Mouse (Mus musculus): Measurements from ENCODE around the gene Exoc3l2. TPM values are rescaled to one million over a fixed set of nuclear protein-coding genes. Genes with fewer than 3 reads are reported as not detected.
A peak's percentile ranks its signal among the peaks of the same experiment; 100 is the strongest.

Exoc3l2 gene
- polyA plus RNA-seq, 1 experiment from 2014 or later = 0.19 TPM

DNA sequence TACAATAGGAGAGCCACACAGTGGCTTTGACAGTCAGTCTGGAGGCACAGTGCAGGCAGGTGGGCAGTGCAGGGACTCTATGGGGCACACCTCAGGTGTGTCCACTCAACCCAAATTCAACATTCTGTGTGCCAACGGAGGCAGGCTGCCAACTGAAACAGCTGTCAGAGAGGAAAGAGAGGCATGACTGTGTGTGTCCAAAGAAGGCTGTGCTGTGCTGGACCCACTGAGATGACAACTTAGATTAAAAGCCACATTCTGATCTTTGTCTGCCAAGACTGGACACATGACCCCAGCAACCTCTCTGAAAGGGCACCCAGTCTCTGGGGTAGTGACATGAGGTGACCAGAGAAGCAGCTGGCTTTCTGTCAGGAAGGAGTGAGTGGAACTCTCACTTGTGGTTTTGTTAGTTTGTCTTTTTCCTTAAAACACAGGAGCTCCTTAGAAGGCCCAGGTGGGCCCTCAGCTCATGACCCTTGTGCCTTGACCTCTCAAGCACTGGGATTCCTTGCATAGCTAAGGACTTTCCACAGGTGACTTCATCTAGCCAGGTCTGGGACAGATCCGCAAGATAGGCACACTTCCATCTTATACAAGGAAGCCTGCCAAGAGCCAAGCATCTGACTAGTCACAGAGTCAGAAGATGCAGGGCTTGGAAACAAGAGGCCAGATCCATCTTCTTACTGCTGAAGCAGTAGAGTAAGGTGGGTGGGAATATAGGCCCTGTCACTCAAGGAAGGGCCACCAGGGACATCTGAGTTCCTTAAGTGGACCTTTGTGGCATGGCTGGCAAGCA is 77.8 kb downstream of the Exoc3l2 start:
- H3K9ac ChIP-seq (replicated peaks; ENCODE audit: low read depth, low read length) = no peak overlapping the region
- no peak overlapping the region for H3K27ac ChIP-seq (ENCODE audit: low read length)
- H3K36me3 ChIP-seq (ENCODE audit: control insufficient read depth, insufficient read depth) = no peaks in the 10 kb centered on the region
- WGBS = 60% methylated on average over 2 of the region's 2 CpGs
- H3K4me1 ChIP-seq (replicated peaks; ENCODE audit: control insufficient read depth, insufficient read depth, low read length) = peaks cover 26% of the 10 kb centered on the region
- no peak overlapping the region for H3K4me3 ChIP-seq (replicated peaks; ENCODE audit: low read length)
- H3K4me2 ChIP-seq (ENCODE audit: low read length) = no peak overlapping the region
- H3K27me3 ChIP-seq (replicated peaks; ENCODE audit: control insufficient read depth, insufficient read depth, low read length) = no peaks in the 10 kb centered on the region
- ATAC-seq = no peak
- no peaks in the 10 kb centered on the region for H3K9me3 ChIP-seq (ENCODE audit: control insufficient read depth, low read length)

GRCm38 (mm10) chr7:19541681-19542154 is 78.6 kb downstream of the Exoc3l2 start:
- Histone ChIP-seq H3K9me3 (ENCODE audit: control insufficient read depth, low read length) (no peaks in the 10 kb centered on the region), H3K4me2 (ENCODE audit: low read length) (no peak overlapping the region), H3K4me3 (replicated peaks; ENCODE audit: low read length) (no peak overlapping the region), H3K27ac (ENCODE audit: low read length) (peak overlapping the region; percentile 52), H3K9ac (replicated peaks; ENCODE audit: low read depth, low read length) (0 out of 2 replicates have a peak overlapping the region, but pooled peaks have one; percentile 18), H3K27me3 (replicated peaks; ENCODE audit: control insufficient read depth, insufficient read depth, low read length) (no peaks in the 10 kb centered on the region), H3K36me3 (ENCODE audit: control insufficient read depth, insufficient read depth) (no peaks in the 10 kb centered on the region), H3K4me1 (replicated peaks; ENCODE audit: control insufficient read depth, insufficient read depth, low read length) (peaks cover 30% of the 10 kb centered on the region)
- 54% methylated on average over 7 of the region's 7 CpGs for WGBS
- no peak; the same call in 1 of the 2 replicates for ATAC-seq

DNA sequence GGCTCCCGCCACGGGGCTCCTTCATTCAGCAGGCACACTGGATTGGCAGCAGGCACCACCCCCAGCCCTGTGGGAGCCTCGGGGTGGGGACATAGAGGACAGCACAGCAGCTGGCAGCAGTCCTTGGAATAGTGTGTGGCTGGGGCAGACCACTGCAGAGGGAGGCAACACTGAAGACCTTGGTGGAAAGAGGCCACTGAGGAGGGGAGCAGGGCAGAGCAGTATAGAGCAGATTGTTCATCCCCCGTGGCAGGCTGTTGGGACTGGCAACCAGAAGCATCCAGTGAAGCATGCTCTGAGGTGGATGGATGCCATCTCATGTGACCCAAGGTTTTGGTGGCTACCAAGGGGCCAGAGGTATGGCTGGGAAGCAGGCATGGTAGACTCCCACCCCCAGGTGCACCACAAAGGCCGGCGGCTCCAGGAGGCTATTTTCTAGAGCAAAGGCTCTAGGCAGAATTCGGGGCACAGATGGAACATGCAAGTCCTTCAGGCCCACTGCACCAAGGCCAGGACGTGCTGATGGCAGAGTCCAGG is 79.1 kb downstream of the Exoc3l2 start:
- Histone ChIP-seq H3K27me3 (replicated peaks; ENCODE audit: control insufficient read depth, insufficient read depth, low read length) (no peaks in the 10 kb centered on the region), H3K36me3 (ENCODE audit: control insufficient read depth, insufficient read depth) (no peaks in the 10 kb centered on the region), H3K4me2 (ENCODE audit: low read length) (peak overlapping the region; percentile 11; the same call in 1 of the 2 replicates), H3K4me3 (replicated peaks; ENCODE audit: low read length) (no peak overlapping the region), H3K27ac (ENCODE audit: low read length) (peak overlapping the region; percentile 52), H3K4me1 (replicated peaks; ENCODE audit: control insufficient read depth, insufficient read depth, low read length) (peaks cover 30% of the 10 kb centered on the region), H3K9me3 (ENCODE audit: control insufficient read depth, low read length) (no peaks in the 10 kb centered on the region), H3K9ac (replicated peaks; ENCODE audit: low read depth, low read length) (0 out of 2 replicates have a peak overlapping the region, but pooled peaks have one; percentile 18)
- WGBS = 43% methylated on average over 8 of the region's 8 CpGs
- ATAC-seq = peak; percentile 94

DNA sequence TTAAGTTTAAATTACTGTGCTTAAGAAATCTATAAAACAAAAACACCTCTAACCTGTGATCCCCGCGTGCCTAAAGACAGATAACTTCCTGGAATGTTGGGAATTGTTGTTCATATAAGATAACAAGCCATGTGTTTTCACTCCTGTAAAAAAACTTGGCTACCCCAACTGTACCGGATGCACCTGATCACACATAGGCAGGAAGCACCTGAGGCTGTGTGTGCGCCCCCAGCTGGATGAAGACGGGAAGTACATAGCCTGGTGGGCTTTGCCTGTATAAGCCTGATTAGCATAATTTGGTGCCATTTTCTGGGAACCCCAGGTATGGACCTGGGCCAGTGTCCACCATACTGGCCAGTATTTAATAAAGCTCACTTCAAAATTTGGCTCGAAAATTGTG is 80.5 kb downstream of the Exoc3l2 start:
- no peak for ATAC-seq

GRCm38 (mm10) chr7:19546007-19546406 is 82.9 kb downstream of the Exoc3l2 start:
- H3K4me2 ChIP-seq (ENCODE audit: low read length) = no peak overlapping the region
- ATAC-seq = no peak
- no peaks in the 10 kb centered on the region for H3K9me3 ChIP-seq (ENCODE audit: control insufficient read depth, low read length)
- no peaks in the 10 kb centered on the region for H3K27me3 ChIP-seq (replicated peaks; ENCODE audit: control insufficient read depth, insufficient read depth, low read length)
- H3K36me3 ChIP-seq (ENCODE audit: control insufficient read depth, insufficient read depth) = no peaks in the 10 kb centered on the region
- no peak overlapping the region for H3K27ac ChIP-seq (ENCODE audit: low read length)
- no peak overlapping the region for H3K4me3 ChIP-seq (replicated peaks; ENCODE audit: low read length)
- H3K9ac ChIP-seq (replicated peaks; ENCODE audit: low read depth, low read length) = no peak overlapping the region
- peaks cover 29% of the 10 kb centered on the region for H3K4me1 ChIP-seq (replicated peaks; ENCODE audit: control insufficient read depth, insufficient read depth, low read length)
- 63% methylated on average over 3 of the region's 3 CpGs for WGBS

More for the DNA sequence above, 80.5 kb downstream of the Exoc3l2 start:
- no peak overlapping the region for H3K9ac ChIP-seq (replicated peaks; ENCODE audit: low read depth, low read length)
- no peak overlapping the region for H3K27ac ChIP-seq (ENCODE audit: low read length)
- H3K4me1 ChIP-seq (replicated peaks; ENCODE audit: control insufficient read depth, insufficient read depth, low read length) = peaks cover 30% of the 10 kb centered on the region
- H3K27me3 ChIP-seq (replicated peaks; ENCODE audit: control insufficient read depth, insufficient read depth, low read length) = no peaks in the 10 kb centered on the region
- H3K4me3 ChIP-seq (replicated peaks; ENCODE audit: low read length) = no peak overlapping the region
- H3K36me3 ChIP-seq (ENCODE audit: control insufficient read depth, insufficient read depth) = no peaks in the 10 kb centered on the region
- 57% methylated on average over 6 of the region's 6 CpGs for WGBS
- H3K9me3 ChIP-seq (ENCODE audit: control insufficient read depth, low read length) = no peaks in the 10 kb centered on the region
- no peak overlapping the region for H3K4me2 ChIP-seq (ENCODE audit: low read length)

Other genes with a start within 250 kb of the Exoc3l2 start
- gene Opa3, start 235.0 kb upstream of the Exoc3l2 start, polyA plus RNA-seq (2015; fragmentation: Nextera tagmentation; extraction: Ambion mirVana) = 43.5 and 43.8 TPM in 2 replicates
- gene Vasp, start 191.5 kb upstream of the Exoc3l2 start, polyA plus RNA-seq (2015; fragmentation: Nextera tagmentation; extraction: Ambion mirVana) = 38.0 and 40.3 TPM in 2 replicates
- gene Ppm1n, start 183.3 kb upstream of the Exoc3l2 start, polyA plus RNA-seq (2015; fragmentation: Nextera tagmentation; extraction: Ambion mirVana) = 0.39 and 0.61 TPM in 2 replicates
- 127 and 128 TPM in 2 replicates for gene Rtn2, start 180.7 kb upstream of the Exoc3l2 start, polyA plus RNA-seq (2015; fragmentation: Nextera tagmentation; extraction: Ambion mirVana)
- 0.05 and 0.10 TPM in 2 replicates for gene Fosb, start 153.3 kb upstream of the Exoc3l2 start, polyA plus RNA-seq (2015; fragmentation: Nextera tagmentation; extraction: Ambion mirVana)
- gene Ercc1, start 118.6 kb upstream of the Exoc3l2 start, polyA plus RNA-seq (2015; fragmentation: Nextera tagmentation; extraction: Ambion mirVana) = 79.3 and 85.9 TPM in 2 replicates
- 23.1 and 26.4 TPM in 2 replicates for gene Cd3eap, start 103.8 kb upstream of the Exoc3l2 start, polyA plus RNA-seq (2015; fragmentation: Nextera tagmentation; extraction: Ambion mirVana)
- gene Ppp1r13l, start 103.6 kb upstream of the Exoc3l2 start, polyA plus RNA-seq (2015; fragmentation: Nextera tagmentation; extraction: Ambion mirVana) = 3.0 and 3.6 TPM in 2 replicates
- gene Ercc2, start 81.3 kb upstream of the Exoc3l2 start, polyA plus RNA-seq (2015; fragmentation: Nextera tagmentation; extraction: Ambion mirVana) = 25.3 and 28.5 TPM in 2 replicates
- 2.2 and 2.5 TPM in 2 replicates for gene Klc3, start 59.2 kb upstream of the Exoc3l2 start, polyA plus RNA-seq (2015; fragmentation: Nextera tagmentation; extraction: Ambion mirVana)
- 0.22 and 0.66 TPM in 2 replicates for gene Ckm, start 58.6 kb upstream of the Exoc3l2 start, polyA plus RNA-seq (2015; fragmentation: Nextera tagmentation; extraction: Ambion mirVana)
- gene Mark4, start 4.5 kb upstream of the Exoc3l2 start, polyA plus RNA-seq (2015; fragmentation: Nextera tagmentation; extraction: Ambion mirVana) = 13.8 and 17.5 TPM in 2 replicates
- gene Bloc1s3, start 45.0 kb downstream of the Exoc3l2 start, polyA plus RNA-seq (2015; fragmentation: Nextera tagmentation; extraction: Ambion mirVana) = 3.7 and 4.9 TPM in 2 replicates
- gene Trappc6a, start 45.1 kb downstream of the Exoc3l2 start, polyA plus RNA-seq (2015; fragmentation: Nextera tagmentation; extraction: Ambion mirVana) = 29.4 and 31.2 TPM in 2 replicates
- gene Nkpd1, start 54.5 kb downstream of the Exoc3l2 start, polyA plus RNA-seq (2015; fragmentation: Nextera tagmentation; extraction: Ambion mirVana) = 0.81 and 0.90 TPM in 2 replicates
- gene Ppp1r37, start 99.7 kb downstream of the Exoc3l2 start, polyA plus RNA-seq (2015; fragmentation: Nextera tagmentation; extraction: Ambion mirVana) = 31.9 and 38.8 TPM in 2 replicates
- 0.26 TPM in 1 of 2 replicates, not detected in the other for gene Zfp296, start 114.0 kb downstream of the Exoc3l2 start, polyA plus RNA-seq (2015; fragmentation: Nextera tagmentation; extraction: Ambion mirVana)
- gene Gemin7, start 114.3 kb downstream of the Exoc3l2 start, polyA plus RNA-seq (2015; fragmentation: Nextera tagmentation; extraction: Ambion mirVana) = 120 and 124 TPM in 2 replicates
- 57.2 and 57.6 TPM in 2 replicates for gene Clasrp, start 141.2 kb downstream of the Exoc3l2 start, polyA plus RNA-seq (2015; fragmentation: Nextera tagmentation; extraction: Ambion mirVana)
- gene Relb, start 166.1 kb downstream of the Exoc3l2 start, polyA plus RNA-seq (2015; fragmentation: Nextera tagmentation; extraction: Ambion mirVana) = 3.9 and 4.5 TPM in 2 replicates
- gene Clptm1, start 201.7 kb downstream of the Exoc3l2 start, polyA plus RNA-seq (2015; fragmentation: Nextera tagmentation; extraction: Ambion mirVana) = 91.2 and 92.5 TPM in 2 replicates
- not detected in 2 replicates for gene Apoc2, start 214.6 kb downstream of the Exoc3l2 start, polyA plus RNA-seq (2015; fragmentation: Nextera tagmentation; extraction: Ambion mirVana)
- not detected in 2 replicates for gene Gm44805, start 218.1 kb downstream of the Exoc3l2 start, polyA plus RNA-seq (2015; fragmentation: Nextera tagmentation; extraction: Ambion mirVana)
- gene Apoc4, start 218.1 kb downstream of the Exoc3l2 start, polyA plus RNA-seq (2015; fragmentation: Nextera tagmentation; extraction: Ambion mirVana) = not detected in 2 replicates
- gene Apoc1, start 229.3 kb downstream of the Exoc3l2 start, polyA plus RNA-seq (2015; fragmentation: Nextera tagmentation; extraction: Ambion mirVana) = 0.58 and 1.8 TPM in 2 replicates
- 269 and 326 TPM in 2 replicates for gene Apoe, start 235.9 kb downstream of the Exoc3l2 start, polyA plus RNA-seq (2015; fragmentation: Nextera tagmentation; extraction: Ambion mirVana)